17 mouse cellular contexts compared by ENCODE assay signal in genomic region chr13:37815001-37815400, GRCm38 (mm10).
"Had no signal": no experiment of that assay in that cellular context is flagged by ENCODE, and none has a peak within 500 bp of the region (broad histone marks: within the 10 kb centered on the region; RNA-seq: fewer than 3 reads in every experiment).

No protein-coding gene starts in this region.

- H3K9ac ChIP-seq: lung, embryonic 15.5 days; midbrain, embryonic 13.5 days; midbrain, embryonic 15.5 days; neural tube, embryonic 12.5 days; stomach, embryonic 15.5 days had no signal

- H3K27ac ChIP-seq: lung, embryonic 15.5 days; macrophage; midbrain, embryonic 13.5 days; midbrain, embryonic 15.5 days; neural tube, embryonic 12.5 days; stomach, embryonic 15.5 days; stomach, postnatal 0 days had no signal

- H3K9me3 ChIP-seq: lung, embryonic 15.5 days; megakaryocyte, embryonic 14.5 days; midbrain, embryonic 13.5 days; midbrain, embryonic 15.5 days; neural tube, embryonic 12.5 days; stomach, embryonic 15.5 days had no signal

- H3K4me3 ChIP-seq: lung, embryonic 15.5 days; megakaryocyte, embryonic 14.5 days; midbrain, embryonic 13.5 days; midbrain, embryonic 15.5 days; neural tube, embryonic 12.5 days; stomach, embryonic 15.5 days had no signal

- DNase-seq: lung, adult 2 months; lung, postnatal 14 days; lung, postnatal 36 days; right cerebral cortex, postnatal 14 days; thymus, adult 2 months; thymus, postnatal 25 days; thymus, postnatal 4 days had no signal

- H3K4me2 ChIP-seq: lung, embryonic 15.5 days; midbrain, embryonic 11.5 days; midbrain, embryonic 13.5 days; midbrain, embryonic 15.5 days; neural tube, embryonic 12.5 days; stomach, embryonic 15.5 days had no signal

- H3K4me1 ChIP-seq: lung, embryonic 15.5 days; midbrain, embryonic 13.5 days; midbrain, embryonic 15.5 days; neural tube, embryonic 12.5 days; stomach, embryonic 15.5 days had no signal

- H3K27me3 ChIP-seq: lung, embryonic 15.5 days; megakaryocyte, embryonic 14.5 days; midbrain, embryonic 13.5 days; midbrain, embryonic 15.5 days; neural tube, embryonic 12.5 days; stomach, embryonic 15.5 days had no signal

- ATAC-seq: lung, postnatal 0 days; midbrain, embryonic 13.5 days; midbrain, embryonic 15.5 days had no signal

- H3K36me3 ChIP-seq: lung, embryonic 15.5 days; midbrain, embryonic 13.5 days; midbrain, embryonic 15.5 days; neural tube, embryonic 12.5 days; stomach, embryonic 15.5 days had no signal
